Mouse (Mus musculus): ENCODE results near the gene A630076J17Rik. TPM values are rescaled to one million over a fixed set of nuclear protein-coding genes. Genes with fewer than 3 reads are reported as not detected.

A630076J17Rik gene
- polyA plus RNA-seq, 1 experiment from 2014 or later: 0.83 TPM

DNA sequence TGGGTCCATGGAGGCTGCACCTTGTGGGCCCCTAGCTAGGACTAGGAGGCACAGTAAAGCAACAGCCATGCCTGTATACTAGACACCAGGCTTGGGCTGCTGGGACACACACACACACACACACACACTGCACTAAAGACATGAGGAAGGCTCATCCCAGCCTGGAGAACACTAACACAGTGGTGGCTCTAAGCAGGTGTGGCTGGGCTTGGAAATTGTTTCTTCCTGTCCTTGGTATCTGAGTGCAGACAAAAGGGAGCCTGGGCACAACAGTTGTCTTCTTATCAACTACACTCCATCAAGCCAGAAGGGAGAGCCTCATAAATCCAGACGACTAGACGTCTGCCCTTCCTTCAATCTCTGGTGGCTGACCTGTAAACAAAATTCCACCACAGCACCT lies 19.9 kb downstream of the A630076J17Rik start:
- no peak overlapping the region for H3K9ac ChIP-seq (ENCODE audit: low read depth, low read length)
- no peaks in the 10 kb centered on the region for H3K4me1 ChIP-seq (replicated peaks; ENCODE audit: control insufficient read depth, insufficient read depth, low read length)
- no peak overlapping the region for H3K4me2 ChIP-seq (replicated peaks; ENCODE audit: low read depth)
- WGBS: 10% methylated on average over 2 of the region's 2 CpGs
- H3K27ac ChIP-seq (ENCODE audit: low read depth, low read length): no peak overlapping the region
- no peak for TF ChIP-seq CTCF (IDR thresholded peaks at IDR 0.05; ENCODE audit: low read depth)
- no peaks in the 10 kb centered on the region for H3K9me3 ChIP-seq (ENCODE audit: control insufficient read depth)
- no peaks in the 10 kb centered on the region for H3K36me3 ChIP-seq (ENCODE audit: control insufficient read depth, insufficient read depth)
- no peaks in the 10 kb centered on the region for H3K27me3 ChIP-seq (replicated peaks; ENCODE audit: control insufficient read depth, insufficient read depth, low read length)
- ATAC-seq: no peak
- no peak overlapping the region for H3K4me3 ChIP-seq (ENCODE audit: low read depth, low read length)

DNA sequence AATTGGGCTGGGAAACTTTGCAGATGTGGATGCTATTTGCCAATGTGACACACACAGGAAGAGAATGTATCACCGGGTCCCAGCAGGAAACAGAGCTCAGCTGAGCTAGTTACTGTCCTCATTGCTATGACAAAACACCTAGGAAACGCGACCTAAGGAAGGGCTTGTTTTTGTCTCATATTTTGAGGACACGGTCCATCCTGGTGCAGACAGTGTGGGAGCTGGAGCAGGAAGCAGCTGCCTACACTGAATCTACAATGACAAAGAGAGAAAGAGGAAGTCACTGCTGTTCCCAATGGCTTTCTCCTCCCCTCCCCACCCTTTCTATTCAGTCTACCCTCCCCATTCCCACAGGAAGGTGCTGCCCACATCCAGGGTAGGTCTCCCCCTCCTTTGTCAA lies 21.6 kb downstream of the A630076J17Rik start:
- Histone ChIP-seq H3K9ac (ENCODE audit: low read depth, low read length) (no peak overlapping the region), H3K4me1 (replicated peaks; ENCODE audit: control insufficient read depth, insufficient read depth, low read length) (no peaks in the 10 kb centered on the region), H3K4me2 (replicated peaks; ENCODE audit: low read depth) (no peak overlapping the region), H3K27ac (ENCODE audit: low read depth, low read length) (no peak overlapping the region), H3K36me3 (ENCODE audit: control insufficient read depth, insufficient read depth) (no peaks in the 10 kb centered on the region), H3K9me3 (ENCODE audit: control insufficient read depth) (no peaks in the 10 kb centered on the region), H3K27me3 (replicated peaks; ENCODE audit: control insufficient read depth, insufficient read depth, low read length) (no peaks in the 10 kb centered on the region), H3K4me3 (ENCODE audit: low read depth, low read length) (no peak overlapping the region)
- WGBS: 55% methylated on average over 4 of the region's 4 CpGs
- TF ChIP-seq CTCF (IDR thresholded peaks at IDR 0.05; ENCODE audit: low read depth): no peak
- no peak for ATAC-seq

DNA sequence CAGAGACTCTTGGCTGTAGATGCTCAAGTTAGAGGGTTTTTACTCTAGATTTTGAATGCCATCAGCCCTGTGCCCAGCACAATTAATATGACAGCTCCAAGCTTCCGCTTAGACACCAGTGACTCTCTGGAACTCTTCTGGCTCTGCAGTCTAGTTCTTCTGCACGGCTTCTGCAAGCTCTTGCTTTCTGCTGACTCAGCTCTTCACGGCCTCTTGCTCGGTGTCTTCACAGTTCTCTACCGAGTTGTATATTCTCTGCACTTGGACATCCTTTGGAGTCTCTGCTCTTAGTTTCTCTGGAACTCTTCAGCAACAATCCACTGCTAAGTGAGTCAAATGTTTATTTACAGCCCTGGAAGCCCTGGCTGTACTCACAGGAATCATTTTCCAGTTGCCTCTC lies 23.5 kb downstream of the A630076J17Rik start:
- ATAC-seq: no peak
- Histone ChIP-seq H3K9me3 (ENCODE audit: control insufficient read depth) (no peaks in the 10 kb centered on the region), H3K27ac (ENCODE audit: low read depth, low read length) (no peak overlapping the region), H3K9ac (ENCODE audit: low read depth, low read length) (no peak overlapping the region), H3K4me2 (replicated peaks; ENCODE audit: low read depth) (no peak overlapping the region), H3K36me3 (ENCODE audit: control insufficient read depth, insufficient read depth) (no peaks in the 10 kb centered on the region), H3K4me1 (replicated peaks; ENCODE audit: control insufficient read depth, insufficient read depth, low read length) (no peaks in the 10 kb centered on the region), H3K4me3 (ENCODE audit: low read depth, low read length) (no peak overlapping the region), H3K27me3 (replicated peaks; ENCODE audit: control insufficient read depth, insufficient read depth, low read length) (no peaks in the 10 kb centered on the region)
- no peak for TF ChIP-seq CTCF (IDR thresholded peaks at IDR 0.05; ENCODE audit: low read depth)
- WGBS: 59% methylated on average over 5 of the region's 5 CpGs

DNA sequence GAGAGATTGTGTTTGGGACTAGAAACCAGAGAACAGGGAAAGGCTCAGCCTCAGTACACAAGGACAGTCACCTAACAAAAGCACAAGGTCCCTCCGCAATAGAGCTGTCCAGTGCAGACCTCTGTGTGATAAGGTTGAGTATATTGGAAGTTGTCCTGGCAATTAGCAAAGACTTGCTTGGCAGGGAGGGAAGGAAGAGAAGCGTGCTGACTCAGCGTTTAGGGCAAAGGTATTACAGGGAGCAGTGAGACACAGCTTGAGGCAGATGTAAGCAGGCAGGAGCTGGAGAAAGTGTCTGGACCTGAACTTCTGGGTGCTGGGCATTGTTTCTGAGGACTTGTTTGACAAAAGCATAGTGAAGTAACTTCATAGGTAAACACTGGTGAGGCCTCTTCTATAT lies 25.6 kb downstream of the A630076J17Rik start:
- H3K27me3 ChIP-seq (replicated peaks; ENCODE audit: control insufficient read depth, insufficient read depth, low read length): no peaks in the 10 kb centered on the region
- no peaks in the 10 kb centered on the region for H3K9me3 ChIP-seq (ENCODE audit: control insufficient read depth)
- WGBS: 67% methylated on average over 3 of the region's 3 CpGs
- ATAC-seq: no peak; the same call in 1 of the 2 replicates
- no peak for TF ChIP-seq CTCF (IDR thresholded peaks at IDR 0.05; ENCODE audit: low read depth)
- no peak overlapping the region for H3K27ac ChIP-seq (ENCODE audit: low read depth, low read length)
- no peak overlapping the region for H3K4me3 ChIP-seq (ENCODE audit: low read depth, low read length)
- no peak overlapping the region for H3K4me2 ChIP-seq (replicated peaks; ENCODE audit: low read depth)
- no peaks in the 10 kb centered on the region for H3K4me1 ChIP-seq (replicated peaks; ENCODE audit: control insufficient read depth, insufficient read depth, low read length)
- no peaks in the 10 kb centered on the region for H3K36me3 ChIP-seq (ENCODE audit: control insufficient read depth, insufficient read depth)
- H3K9ac ChIP-seq (ENCODE audit: low read depth, low read length): no peak overlapping the region

DNA sequence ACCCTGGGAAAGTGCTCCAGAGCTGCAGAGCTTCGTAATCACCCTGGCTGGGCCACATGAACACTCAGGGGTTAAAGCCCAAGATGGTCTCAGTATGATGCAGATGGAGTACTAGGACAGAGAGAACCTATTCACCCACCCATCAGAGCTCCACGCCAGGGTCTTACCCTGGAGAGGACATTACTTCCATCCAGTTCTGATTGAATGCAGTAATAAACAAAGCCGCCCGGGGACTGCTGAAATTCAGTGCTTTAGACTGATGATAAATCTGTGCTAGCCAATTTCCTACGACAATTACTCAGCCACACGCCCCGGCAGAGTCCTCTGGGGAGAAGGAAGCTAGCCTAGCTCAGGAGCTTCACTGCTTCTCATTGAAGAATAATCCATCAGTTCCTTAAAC lies 26.3 kb downstream of the A630076J17Rik start:
- H3K27me3 ChIP-seq (replicated peaks; ENCODE audit: control insufficient read depth, insufficient read depth, low read length): no peaks in the 10 kb centered on the region
- 67% methylated on average over 7 of the region's 7 CpGs for WGBS
- no peak overlapping the region for H3K27ac ChIP-seq (ENCODE audit: low read depth, low read length)

DNA sequence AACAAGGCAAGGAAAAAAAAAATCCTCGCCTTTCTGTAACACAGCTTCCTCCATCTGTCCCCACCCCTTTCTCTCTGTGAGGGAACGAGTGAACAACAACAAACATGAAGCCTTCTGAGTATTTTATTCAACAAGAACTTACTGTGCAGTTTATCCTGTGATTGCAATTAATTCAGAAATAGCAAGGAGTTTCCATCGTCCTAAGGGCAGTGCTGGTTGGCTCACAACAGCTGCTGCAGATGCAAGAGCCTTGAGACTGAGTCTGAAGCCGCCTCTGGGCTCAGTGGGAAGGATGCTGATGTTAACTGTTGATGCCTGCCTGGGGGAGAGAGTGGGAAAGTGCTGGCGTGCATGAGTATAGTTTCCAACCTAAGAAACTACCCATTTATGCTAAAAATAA lies 27.5 kb downstream of the A630076J17Rik start:
- H3K27ac ChIP-seq (ENCODE audit: low read depth, low read length): no peak overlapping the region
- TF ChIP-seq CTCF (IDR thresholded peaks at IDR 0.05; ENCODE audit: low read depth): no peak
- H3K9me3 ChIP-seq (ENCODE audit: control insufficient read depth): no peaks in the 10 kb centered on the region
- H3K27me3 ChIP-seq (replicated peaks; ENCODE audit: control insufficient read depth, insufficient read depth, low read length): no peaks in the 10 kb centered on the region
- 64% methylated on average over 5 of the region's 5 CpGs for WGBS
- H3K4me2 ChIP-seq (replicated peaks; ENCODE audit: low read depth): no peak overlapping the region
- ATAC-seq: no peak
- H3K4me1 ChIP-seq (replicated peaks; ENCODE audit: control insufficient read depth, insufficient read depth, low read length): no peaks in the 10 kb centered on the region
- H3K36me3 ChIP-seq (ENCODE audit: control insufficient read depth, insufficient read depth): no peaks in the 10 kb centered on the region
- H3K4me3 ChIP-seq (ENCODE audit: low read depth, low read length): no peak overlapping the region
- H3K9ac ChIP-seq (ENCODE audit: low read depth, low read length): no peak overlapping the region

More for the DNA sequence above, 26.3 kb downstream of the A630076J17Rik start:
- H3K4me2 ChIP-seq (replicated peaks; ENCODE audit: low read depth): no peak overlapping the region
- no peaks in the 10 kb centered on the region for H3K36me3 ChIP-seq (ENCODE audit: control insufficient read depth, insufficient read depth)
- H3K4me3 ChIP-seq (ENCODE audit: low read depth, low read length): no peak overlapping the region
- TF ChIP-seq CTCF (IDR thresholded peaks at IDR 0.05; ENCODE audit: low read depth): no peak
- H3K4me1 ChIP-seq (replicated peaks; ENCODE audit: control insufficient read depth, insufficient read depth, low read length): no peaks in the 10 kb centered on the region
- no peak overlapping the region for H3K9ac ChIP-seq (ENCODE audit: low read depth, low read length)
- no peaks in the 10 kb centered on the region for H3K9me3 ChIP-seq (ENCODE audit: control insufficient read depth)
- ATAC-seq: no peak
